Mouse (Mus musculus): ENCODE results near the gene Ptch1.

The Ptch1 gene

GRCm38 (mm10) chr13:63565320-63566017, 7.9 kb downstream of the Ptch1 start:
- in situ Hi-C loops (cut with MboI; ENCODE audit: low pct_unique_long_range_greater_than_20kb in 1 of 2, low sequenced_read_pairs in 2 of 2, unreplicated experiment in 1 of 2) = no loop called here

- in situ Hi-C loops (cut with MboI; ENCODE audit: low pct_unique_long_range_greater_than_20kb in 1 of 2, low sequenced_read_pairs in 2 of 2, unreplicated experiment in 1 of 2) = no loop called here
Measured at GRCm38 (mm10) chr13:63564626-63565319, 8.6 kb downstream of the Ptch1 start.

- in situ Hi-C loops (cut with MboI; ENCODE audit: low pct_unique_long_range_greater_than_20kb in 1 of 2, low sequenced_read_pairs in 2 of 2, unreplicated experiment in 1 of 2) = no loop called here
Measured at GRCm38 (mm10) chr13:63563781-63564625, 9.4 kb downstream of the Ptch1 start.

DNA sequence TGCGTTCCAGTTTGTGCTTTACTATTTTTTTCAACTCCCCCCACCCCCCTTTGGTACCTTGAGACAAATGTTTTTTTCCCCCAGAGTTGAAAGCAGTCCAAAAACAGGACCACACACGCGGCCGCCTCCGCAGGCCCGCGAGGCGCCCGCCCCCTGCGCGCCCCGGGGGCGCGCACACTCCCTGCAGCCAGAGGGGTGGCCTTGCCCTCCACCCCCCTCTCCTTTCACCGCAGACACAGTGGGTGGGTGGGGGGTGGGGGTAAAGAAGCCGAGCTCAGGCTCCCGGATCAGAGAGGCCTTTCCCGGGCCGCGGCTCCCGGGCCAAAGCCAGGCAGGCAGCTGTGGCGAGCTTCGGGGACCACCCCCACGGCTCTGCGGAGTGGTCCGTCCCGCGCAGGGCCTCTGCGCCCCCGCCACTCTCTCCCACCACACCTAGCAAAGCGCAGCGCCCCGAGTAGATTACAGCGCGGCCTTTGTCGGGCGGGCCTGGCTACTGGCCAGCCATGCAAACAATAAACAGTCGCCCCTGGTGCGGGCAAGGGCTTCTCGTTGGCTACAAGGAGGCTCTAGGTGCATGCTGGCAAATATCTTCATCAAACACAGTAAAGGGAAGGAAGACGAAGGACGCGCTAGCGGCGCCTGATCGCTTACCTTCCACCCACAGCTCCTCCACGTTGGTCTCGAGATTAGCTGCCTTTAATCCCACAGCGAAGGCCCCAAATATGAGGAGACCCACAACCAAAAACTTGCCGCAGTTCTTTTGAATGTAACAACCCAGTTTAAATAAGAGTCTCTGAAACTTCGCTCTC, 10.2 kb downstream of the Ptch1 start:
- in situ Hi-C loops (cut with MboI; ENCODE audit: low pct_unique_long_range_greater_than_20kb in 1 of 2, low sequenced_read_pairs in 2 of 2, unreplicated experiment in 1 of 2) = no loop called here

- in situ Hi-C loops (cut with MboI; ENCODE audit: low pct_unique_long_range_greater_than_20kb in 1 of 2, low sequenced_read_pairs in 2 of 2, unreplicated experiment in 1 of 2) = no loop called here
Measured at GRCm38 (mm10) chr13:63562141-63562971, 11.0 kb downstream of the Ptch1 start.

DNA sequence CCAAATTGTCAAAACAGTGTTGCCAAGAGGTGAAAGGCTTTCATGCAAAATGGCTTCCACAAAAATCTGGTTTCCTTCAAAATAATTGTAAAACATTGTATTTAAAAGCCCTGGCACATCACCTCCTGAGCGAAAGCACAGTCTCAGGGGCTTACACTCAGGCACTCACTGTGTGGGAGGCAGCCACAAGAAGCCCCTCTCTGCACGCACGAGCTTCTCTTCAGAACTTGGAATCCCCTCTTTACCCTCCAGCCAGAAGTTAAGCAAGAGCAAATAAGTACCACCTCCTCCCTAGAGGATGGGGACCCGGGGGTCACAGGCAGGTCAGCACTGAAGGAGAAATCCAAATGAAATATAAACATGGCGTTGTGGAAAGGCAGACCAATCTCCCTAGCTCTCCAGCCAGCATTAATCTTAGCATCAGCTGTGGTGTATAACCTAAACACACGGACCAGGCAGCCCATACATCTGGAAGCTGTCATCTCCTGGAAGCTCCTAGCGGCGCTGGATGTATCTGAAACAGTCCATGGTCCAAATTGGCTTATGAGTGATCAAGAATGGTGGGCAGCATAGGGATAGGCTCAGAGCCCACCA, 15.0 kb downstream of the Ptch1 start:
- in situ Hi-C loops (cut with MboI; ENCODE audit: low pct_unique_long_range_greater_than_20kb in 1 of 2, low sequenced_read_pairs in 2 of 2, unreplicated experiment in 1 of 2) = no loop called here

GRCm38 (mm10) chr13:63556431-63556830, 17.0 kb downstream of the Ptch1 start:
- in situ Hi-C loops (cut with MboI; ENCODE audit: low pct_unique_long_range_greater_than_20kb in 1 of 2, low sequenced_read_pairs in 2 of 2, unreplicated experiment in 1 of 2) = no loop called here

GRCm38 (mm10) chr13:63555885-63556284, 17.5 kb downstream of the Ptch1 start:
- in situ Hi-C loops (cut with MboI; ENCODE audit: low pct_unique_long_range_greater_than_20kb in 1 of 2, low sequenced_read_pairs in 2 of 2, unreplicated experiment in 1 of 2) = no loop called here

DNA sequence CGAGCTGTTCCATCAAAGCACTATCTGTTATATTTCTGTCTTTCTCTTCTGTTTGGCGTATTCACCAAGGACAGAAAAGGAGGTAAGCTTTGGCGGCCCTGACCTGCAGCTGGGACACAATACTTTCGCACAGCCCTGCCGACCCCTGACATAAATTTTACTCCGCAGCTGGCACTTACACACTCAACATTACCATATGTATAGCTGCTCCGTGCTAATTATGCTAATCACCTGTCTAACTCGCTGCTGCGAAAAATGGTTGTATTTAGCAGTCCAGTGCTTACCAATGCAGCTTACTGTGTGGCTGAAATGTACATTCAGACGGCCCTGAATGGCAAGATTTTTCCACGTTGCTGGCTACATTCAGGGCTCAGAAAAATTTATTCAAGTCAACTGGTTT, 18.8 kb downstream of the Ptch1 start:
- in situ Hi-C loops (cut with MboI; ENCODE audit: low pct_unique_long_range_greater_than_20kb in 1 of 2, low sequenced_read_pairs in 2 of 2, unreplicated experiment in 1 of 2) = no loop called here

DNA sequence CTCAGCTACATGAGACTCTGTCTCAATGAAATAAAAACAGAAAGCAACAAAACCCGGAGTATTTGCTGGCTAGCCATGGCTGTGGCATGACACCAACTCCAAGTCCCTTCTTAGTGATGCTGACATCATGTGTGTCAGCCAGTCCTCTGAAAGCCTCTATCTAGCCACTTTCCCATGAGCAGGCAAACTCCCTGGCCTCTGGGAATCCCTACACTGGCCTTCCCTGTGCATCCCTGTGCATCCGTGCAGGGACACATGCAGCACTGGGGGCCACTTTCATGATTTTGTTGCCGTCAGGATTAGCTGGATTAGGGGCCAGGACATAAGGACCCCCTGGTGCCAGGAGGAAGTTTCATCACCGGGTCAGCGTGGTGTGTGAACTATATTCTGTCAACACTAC, 20.0 kb downstream of the Ptch1 start:
- in situ Hi-C loops (cut with MboI; ENCODE audit: low pct_unique_long_range_greater_than_20kb in 1 of 2, low sequenced_read_pairs in 2 of 2, unreplicated experiment in 1 of 2) = no loop called here

DNA sequence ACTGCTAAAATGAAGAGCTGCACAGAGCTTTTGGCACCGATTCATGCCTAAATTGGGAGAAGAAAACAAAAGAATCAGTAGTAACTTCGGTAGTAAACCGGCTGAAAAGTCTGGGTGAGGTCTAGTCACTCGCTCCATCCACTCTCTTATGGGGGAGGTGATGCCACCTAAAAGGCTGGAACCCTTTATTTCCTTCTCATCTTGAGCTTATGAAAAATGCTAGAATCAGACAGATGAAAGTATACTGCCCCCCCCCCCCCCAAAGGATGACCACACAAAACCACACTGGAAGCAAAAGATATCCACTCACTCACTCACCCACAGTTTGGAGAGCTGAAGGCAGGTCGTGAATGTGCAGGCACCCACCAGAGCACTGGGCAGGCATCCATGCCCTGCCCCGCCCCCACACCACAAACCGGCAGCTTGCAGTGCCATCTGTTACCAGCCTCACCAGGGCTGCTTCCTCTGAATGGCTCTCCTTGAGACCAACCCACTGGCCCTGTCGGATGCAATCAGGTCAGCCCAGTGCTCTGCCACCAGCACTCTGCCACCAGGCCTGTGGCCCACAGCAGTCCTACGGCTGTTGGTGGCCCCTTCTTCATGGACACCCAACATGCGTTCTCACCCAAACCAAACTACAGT, 21.0 kb downstream of the Ptch1 start:
- in situ Hi-C loops (cut with MboI; ENCODE audit: low pct_unique_long_range_greater_than_20kb in 1 of 2, low sequenced_read_pairs in 2 of 2, unreplicated experiment in 1 of 2) = no loop called here

DNA sequence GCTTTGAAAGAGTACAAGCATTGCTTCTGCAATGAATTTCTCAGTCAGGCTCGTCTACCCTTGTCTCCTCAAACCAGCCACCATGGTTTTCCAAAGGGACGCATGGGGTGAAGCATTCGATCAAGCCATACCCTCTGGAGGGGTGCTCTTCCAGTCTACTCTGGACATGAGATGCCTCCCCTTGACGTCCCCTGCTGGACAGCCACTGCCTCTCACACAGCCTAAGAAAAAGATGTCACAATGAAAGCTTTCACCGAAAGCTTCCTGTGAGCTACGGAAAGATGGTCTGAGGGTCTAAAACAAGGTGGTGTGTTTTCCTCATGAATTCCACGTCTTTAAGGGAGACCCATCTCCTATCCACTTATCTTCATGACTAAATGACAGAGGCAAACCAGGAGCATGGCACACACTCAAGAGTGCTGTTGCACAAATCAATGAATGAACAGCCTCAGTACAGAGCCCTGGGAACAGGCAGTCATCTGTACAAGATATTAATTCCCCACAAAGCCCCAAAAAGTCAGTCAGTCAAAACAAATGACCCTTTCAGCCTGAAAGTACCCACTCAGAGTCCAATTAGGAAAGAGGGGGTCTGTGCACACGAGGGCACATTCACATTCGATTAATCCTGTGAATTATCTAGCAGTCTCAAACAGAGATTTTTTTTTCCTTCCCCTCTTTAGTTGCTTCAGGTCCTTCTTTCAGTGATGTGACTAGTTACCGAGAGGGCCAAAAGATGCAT, 21.7 kb downstream of the Ptch1 start:
- in situ Hi-C loops (cut with MboI; ENCODE audit: low pct_unique_long_range_greater_than_20kb in 1 of 2, low sequenced_read_pairs in 2 of 2, unreplicated experiment in 1 of 2) = no loop called here

DNA sequence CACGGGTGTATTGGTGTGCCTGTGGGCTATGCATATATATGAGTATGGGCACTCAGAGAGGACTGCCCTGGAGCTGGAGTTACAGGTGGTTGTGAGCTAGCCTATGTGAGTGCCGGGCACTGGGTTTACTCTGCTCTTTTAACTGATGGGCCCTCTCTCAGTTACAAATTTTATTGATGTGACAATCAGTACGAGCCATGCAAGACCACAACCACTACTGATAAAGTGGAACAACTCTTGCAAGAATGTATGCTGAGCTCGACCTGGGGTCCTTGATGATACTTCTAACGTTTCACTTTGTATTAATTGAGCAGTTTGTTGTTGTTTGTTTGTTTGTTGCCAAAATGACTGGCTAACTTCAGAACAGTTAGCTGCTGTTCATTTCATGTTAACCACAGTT, 23.0 kb downstream of the Ptch1 start:
- in situ Hi-C loops (cut with MboI; ENCODE audit: low pct_unique_long_range_greater_than_20kb in 1 of 2, low sequenced_read_pairs in 2 of 2, unreplicated experiment in 1 of 2) = no loop called here

DNA sequence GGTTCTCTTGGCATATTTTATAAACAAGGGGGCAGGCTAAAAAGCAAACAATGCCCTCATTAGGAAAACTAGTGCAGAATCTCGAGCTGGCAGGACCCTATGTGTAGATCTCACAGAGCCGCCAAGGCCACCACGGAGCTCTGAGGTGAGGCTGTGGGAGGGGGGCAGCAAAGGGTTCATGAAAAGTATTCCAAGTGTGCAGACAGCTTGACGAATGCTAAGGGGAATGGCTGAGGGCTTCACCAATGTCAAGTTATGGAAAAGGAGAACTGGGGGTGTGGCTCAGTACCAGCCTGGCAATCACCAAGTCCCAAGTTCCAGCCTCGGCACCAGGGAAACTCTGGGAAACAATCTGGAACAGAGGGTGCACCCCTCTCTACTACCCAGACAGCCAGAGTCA, 24.2 kb downstream of the Ptch1 start:
- in situ Hi-C loops (cut with MboI; ENCODE audit: low pct_unique_long_range_greater_than_20kb in 1 of 2, low sequenced_read_pairs in 2 of 2, unreplicated experiment in 1 of 2) = no loop called here

- in situ Hi-C loops (cut with MboI; ENCODE audit: low pct_unique_long_range_greater_than_20kb in 1 of 2, low sequenced_read_pairs in 2 of 2, unreplicated experiment in 1 of 2) = no loop called here
Measured at GRCm38 (mm10) chr13:63548571-63548970, 24.8 kb downstream of the Ptch1 start.

DNA sequence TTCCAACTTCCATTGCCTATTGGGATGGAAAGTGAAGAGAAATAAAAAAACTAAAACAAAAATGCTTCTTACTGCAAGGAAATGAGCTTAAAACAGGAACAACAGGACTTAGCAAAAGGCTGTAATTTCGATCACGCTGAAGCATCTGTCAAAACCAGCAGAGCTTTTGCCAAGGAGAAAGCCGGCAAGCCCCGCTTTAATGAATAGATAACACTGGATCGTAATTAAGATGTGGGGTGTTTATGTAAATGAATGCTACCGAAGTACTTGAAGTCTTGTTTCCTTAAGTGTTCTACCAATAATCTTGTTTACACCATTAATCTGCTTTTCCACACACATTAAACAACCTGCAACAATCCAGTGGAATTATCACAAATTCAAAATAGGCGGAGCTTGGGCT, 28.1 kb downstream of the Ptch1 start:
- in situ Hi-C loops (cut with MboI; ENCODE audit: low pct_unique_long_range_greater_than_20kb in 1 of 2, low sequenced_read_pairs in 2 of 2, unreplicated experiment in 1 of 2) = no loop called here

DNA sequence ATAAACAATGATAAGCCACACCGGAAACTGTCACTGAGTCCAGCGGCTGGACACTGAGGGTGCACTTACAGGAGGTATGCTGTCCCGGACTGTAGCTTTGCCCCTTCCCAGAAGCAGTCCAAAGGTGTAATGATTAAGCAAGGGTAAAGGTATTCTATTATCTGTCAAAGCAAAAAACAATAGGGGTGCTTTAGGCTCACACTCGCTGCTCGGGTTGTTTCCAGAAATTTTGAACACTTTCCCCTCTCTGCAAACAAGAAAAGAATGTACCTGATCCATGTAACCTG, 28.5 kb downstream of the Ptch1 start:
- in situ Hi-C loops (cut with MboI; ENCODE audit: low pct_unique_long_range_greater_than_20kb in 1 of 2, low sequenced_read_pairs in 2 of 2, unreplicated experiment in 1 of 2) = no loop called here

Measured in mouse embryonic stem cell (cell line).